Mouse (Mus musculus) ovary, postnatal 36 days (tissue): ENCODE measurements around the gene Mpped2.

Source experiments
- DNase-seq: peaks from one replicate; pipeline ENCODE4 v3.0.0; 2022; ENCODE audit warnings: low spot score, mixed read lengths

The Mpped2 gene

DNA sequence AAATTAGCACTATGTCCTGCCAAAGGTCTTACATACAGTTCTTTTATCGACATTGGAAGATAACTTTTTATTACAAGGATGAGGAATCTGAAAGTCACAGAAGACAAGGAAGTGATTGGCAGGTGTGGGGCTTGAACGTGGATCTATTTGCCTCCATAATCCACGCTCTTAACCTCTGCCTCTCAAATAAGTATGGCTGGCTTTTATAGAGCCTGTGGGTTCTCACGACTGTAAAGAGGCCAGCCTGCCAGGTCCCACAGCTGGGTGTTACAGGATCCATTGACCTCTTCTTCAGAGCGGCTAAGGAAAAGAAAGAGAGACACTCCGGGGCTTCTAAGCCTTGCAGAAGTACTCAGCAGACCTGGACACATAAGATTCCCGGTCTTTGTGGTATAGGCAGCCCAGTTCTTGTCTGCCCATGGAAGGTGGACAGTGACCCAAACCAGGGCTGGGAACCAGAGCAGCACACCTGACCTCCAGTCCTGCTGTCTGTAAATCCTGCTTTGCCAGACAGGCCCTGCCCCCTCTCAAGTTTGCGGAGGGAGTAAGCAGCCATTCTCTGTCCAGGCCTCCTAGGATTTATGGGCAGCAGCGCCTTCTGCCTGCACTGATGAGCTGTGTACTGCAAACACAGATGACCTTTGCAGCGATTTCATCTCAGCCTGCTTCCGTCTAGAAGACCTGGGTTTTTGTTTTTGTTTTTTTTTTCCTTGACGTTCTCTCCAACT lies 162.7 kb downstream of the Mpped2 start:
- peak; percentile 33 for DNase-seq

- no peak for DNase-seq
Observed at GRCm38 (mm10) chr2:106856361-106856961, 163.4 kb downstream of the Mpped2 start.

GRCm38 (mm10) chr2:106857258-106857657 lies 164.2 kb downstream of the Mpped2 start:
- DNase-seq: no peak

DNA sequence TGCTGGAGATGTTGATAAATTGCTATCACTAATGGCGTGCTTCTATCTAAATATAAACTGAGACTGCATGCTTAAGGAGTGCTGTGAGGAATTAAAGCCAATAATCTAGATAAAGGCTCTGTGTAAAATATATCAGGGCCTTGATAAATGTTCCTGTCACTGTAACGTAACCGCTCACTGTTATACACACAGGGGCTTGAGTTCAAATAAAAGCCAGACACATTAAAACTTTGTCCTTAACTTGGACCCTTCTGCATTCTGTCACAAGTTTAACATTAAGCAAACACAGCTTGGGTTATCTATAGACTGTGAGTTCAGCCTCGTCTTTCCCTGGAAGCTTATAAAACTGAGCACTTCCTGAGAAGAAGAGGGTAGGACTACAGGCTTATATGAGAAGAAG lies 164.6 kb downstream of the Mpped2 start:
- no peak for DNase-seq

DNA sequence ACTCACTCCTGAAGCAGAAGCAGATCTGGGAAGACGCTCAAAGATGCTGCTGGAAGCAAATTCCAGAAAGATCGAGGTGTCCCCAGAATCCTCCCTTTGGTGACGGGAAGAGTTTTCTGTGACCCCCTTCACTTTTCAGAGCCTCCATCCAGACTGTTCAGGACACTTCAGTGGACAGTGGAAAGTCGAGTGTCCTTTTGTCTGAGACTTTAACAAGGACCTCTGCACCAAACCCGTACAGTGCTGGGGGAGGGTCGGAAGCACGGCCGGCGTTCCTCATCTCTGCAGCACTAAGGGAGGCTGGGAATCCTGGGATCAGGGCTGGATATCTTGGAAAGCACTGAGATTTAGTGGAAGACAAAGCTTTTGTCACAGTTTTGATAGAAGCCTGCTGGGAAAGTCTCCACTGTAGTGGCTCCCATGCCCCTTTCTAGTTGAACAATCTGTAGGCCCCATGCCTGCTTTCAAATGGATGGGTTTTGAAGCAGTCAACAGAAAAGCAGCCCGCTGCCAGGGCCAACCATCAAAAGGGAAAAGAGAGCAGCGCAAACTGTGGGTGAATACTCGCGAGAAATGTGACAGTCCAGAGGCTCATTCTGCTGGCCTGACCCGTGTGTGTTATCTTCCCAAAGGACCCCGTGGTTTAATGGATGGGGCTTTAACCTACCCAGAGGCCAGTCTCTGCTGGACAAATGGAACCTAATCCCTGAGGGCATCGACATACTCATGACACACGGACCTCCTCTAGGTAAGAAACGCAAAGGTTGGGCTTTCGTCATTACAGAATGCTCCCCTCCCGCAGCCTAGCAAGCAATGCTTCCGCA lies 168.0 kb downstream of the Mpped2 start:
- DNase-seq: no peak

DNA sequence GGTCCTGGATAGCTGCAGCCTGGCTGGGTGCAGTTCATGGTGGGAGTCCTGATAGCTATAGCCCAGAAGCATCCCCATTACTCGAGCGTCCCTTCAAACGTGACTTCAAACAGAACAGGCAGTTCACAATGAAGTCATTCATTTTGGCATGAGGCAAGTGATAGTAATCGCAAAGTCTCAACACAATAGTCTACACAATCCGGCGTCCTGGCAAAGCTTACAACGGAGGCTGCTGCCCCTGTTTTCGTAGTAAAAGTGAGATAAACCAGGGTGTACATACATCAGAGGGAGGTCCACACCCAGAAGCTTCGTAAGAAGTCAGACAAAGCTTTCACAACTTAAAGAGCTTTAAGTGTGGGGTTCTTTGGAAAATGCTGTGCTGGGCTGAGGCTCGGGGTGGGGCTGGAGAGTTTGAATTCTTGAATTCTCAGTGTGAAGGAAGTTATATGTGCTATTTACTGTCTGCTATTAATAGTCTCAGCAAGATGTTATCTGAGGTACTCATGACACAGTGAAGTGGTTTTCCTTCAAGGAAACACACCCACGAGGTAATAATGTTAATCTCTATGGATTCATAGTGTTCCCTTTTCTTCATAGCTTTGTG lies 170.1 kb downstream of the Mpped2 start:
- DNase-seq: no peak

GRCm38 (mm10) chr2:106865148-106865786 lies 172.2 kb downstream of the Mpped2 start:
- no peak for DNase-seq

- no peak for DNase-seq
Observed at GRCm38 (mm10) chr2:106866303-106866702, 173.2 kb downstream of the Mpped2 start.

GRCm38 (mm10) chr2:106870886-106871285 lies 177.8 kb downstream of the Mpped2 start:
- DNase-seq: peak; percentile 37

GRCm38 (mm10) chr2:106873166-106873565 lies 180.1 kb downstream of the Mpped2 start:
- DNase-seq: no peak

DNA sequence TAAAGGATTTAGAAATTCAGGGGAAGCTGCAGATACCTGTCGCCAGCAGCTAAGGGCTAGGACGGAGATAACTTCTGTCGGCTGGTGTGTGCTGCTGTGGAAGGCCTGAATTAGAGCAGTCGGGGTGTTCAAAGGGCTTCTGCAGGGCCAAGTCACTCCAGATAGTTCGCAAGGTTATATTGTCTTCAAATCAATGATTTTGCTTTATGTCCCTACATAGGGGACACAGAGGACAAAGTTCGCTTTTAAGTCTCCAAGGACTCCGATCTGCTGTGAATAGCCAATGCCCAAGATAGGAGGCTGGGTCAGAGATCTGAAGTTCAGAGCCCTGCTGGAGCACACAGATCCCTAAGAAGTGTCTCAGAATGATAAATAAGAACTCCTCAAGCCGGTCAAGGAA lies 190.3 kb downstream of the Mpped2 start:
- DNase-seq: no peak

- no peak for DNase-seq
Observed at GRCm38 (mm10) chr2:106888174-106888573, 195.1 kb downstream of the Mpped2 start.

- peak; percentile 26 for DNase-seq
Observed at GRCm38 (mm10) chr2:106889297-106890000, 196.4 kb downstream of the Mpped2 start.

- DNase-seq: no peak
Observed at GRCm38 (mm10) chr2:106893376-106893775, 200.3 kb downstream of the Mpped2 start.

DNA sequence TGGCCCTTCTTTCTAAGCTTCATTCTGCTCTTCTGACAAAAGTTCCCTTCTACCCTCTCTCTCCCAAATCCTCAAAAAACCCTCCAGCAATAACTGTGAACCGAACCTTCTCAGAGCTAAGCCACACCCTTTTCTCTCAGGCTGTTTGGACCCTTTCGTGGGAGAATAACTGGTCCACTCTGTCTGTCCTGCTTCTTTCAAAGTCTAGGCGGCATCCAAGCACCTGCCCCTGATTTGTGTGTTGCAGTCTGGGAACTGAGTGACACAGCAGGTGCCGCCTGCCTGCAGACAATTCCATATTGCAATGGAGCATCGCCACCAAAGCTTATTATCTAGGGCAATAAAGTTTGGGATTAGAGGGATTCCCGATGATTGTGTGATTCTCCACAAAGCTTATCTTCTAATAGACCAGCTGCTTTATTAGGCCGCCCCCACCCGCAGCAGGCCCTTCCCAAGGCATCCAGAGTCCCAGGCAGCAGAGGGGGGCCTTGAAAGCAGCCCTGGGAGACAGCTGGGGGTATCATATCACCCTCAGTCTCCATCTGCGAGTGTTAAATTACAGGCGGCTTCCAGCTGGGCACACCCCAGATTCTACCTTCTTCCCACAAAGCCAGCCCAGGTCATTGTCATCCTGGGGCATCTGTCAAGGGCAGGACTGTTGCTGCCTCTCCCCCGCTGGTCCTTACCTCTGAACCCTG lies 202.4 kb downstream of the Mpped2 start:
- no peak for DNase-seq

GRCm38 (mm10) chr2:106896024-106896384 lies 202.9 kb downstream of the Mpped2 start:
- DNase-seq: no peak

DNA sequence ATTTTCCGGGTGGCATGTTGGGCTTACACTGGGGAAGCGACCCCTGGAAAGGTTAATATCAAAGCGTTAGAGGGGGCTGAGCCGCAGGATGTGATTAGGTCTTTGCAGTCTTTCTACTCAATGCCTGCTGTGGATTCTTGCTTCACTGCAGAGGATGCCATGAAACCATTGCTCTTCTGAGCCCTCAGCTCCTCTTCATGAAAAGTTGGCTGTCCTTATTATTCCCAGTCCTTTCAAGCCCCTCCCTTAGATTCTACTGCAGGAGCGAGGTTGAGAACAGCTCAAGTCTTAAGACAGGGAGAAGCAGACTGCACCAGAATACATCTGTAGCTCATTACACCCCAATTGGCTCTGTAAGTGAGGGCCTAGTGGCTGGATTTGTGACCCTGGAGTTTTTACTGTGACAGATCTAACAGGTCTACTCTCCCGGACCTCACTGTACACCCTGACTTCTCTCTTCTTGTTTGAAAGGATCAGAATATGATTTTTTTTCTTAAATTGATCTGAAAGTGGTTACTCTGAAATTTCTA lies 218.9 kb downstream of the Mpped2 start:
- DNase-seq: no peak
